Mouse (Mus musculus) intestine, postnatal 0 days (tissue): ENCODE results near the gene 1700001J03Rik. TPM values are rescaled to one million over a fixed set of nuclear protein-coding genes. Genes with fewer than 3 reads are reported as not detected.

ENCODE experiments used
- ATAC-seq: fragments of 200-750 bp; cut with Nextera tagmentation; 2 replicates; pipeline ENCODE4 v1.8.0; 2017; ENCODE audit warnings: mild to moderate bottlenecking, moderate TSS enrichment, moderate library complexity
- H3K27ac ChIP-seq: fragments of 300-500 bp; sonication (generic); 2 replicates; pipeline ENCODE4 v1.5.1; 2014; ENCODE audit warnings: mild to moderate bottlenecking, low read depth, low read length, moderate library complexity
- H3K27me3 ChIP-seq: fragments of 300-500 bp; sonication (generic); replicated peaks from 2 replicates; pipeline ENCODE4 v1.6.1; 2014; ENCODE audit warnings: low read length, mixed read lengths; ENCODE audit not compliant: control insufficient read depth, insufficient read depth
- H3K36me3 ChIP-seq: fragments of 300-500 bp; sonication (generic); 2 replicates; pipeline ENCODE4 v1.6.1; 2014; ENCODE audit warnings: mild to moderate bottlenecking, moderate library complexity; ENCODE audit not compliant: control insufficient read depth, insufficient read depth
- H3K4me1 ChIP-seq: fragments of 300-500 bp; sonication (generic); replicated peaks from 2 replicates; pipeline ENCODE4 v1.6.1; 2014; ENCODE audit warnings: antibody characterized with exemption, low read length, mixed read lengths; ENCODE audit not compliant: control insufficient read depth, insufficient read depth
- H3K4me2 ChIP-seq: fragments of 300-500 bp; sonication (generic); replicated peaks from 2 replicates; pipeline ENCODE4 v1.6.1; 2014; ENCODE audit warnings: low read depth, mild to moderate bottlenecking, moderate library complexity
- H3K4me3 ChIP-seq: fragments of 300-500 bp; sonication (generic); 2 replicates; pipeline ENCODE4 v1.5.1; 2014; ENCODE audit warnings: low read depth, low read length
- H3K9ac ChIP-seq: fragments of 300-500 bp; sonication (generic); 2 replicates; pipeline ENCODE4 v1.6.1; 2014; ENCODE audit warnings: mild to moderate bottlenecking, low read depth, low read length
- H3K9me3 ChIP-seq: fragments of 300-500 bp; sonication (generic); 2 replicates; pipeline ENCODE4 v1.6.1; 2016; ENCODE audit warnings: mixed run types; ENCODE audit not compliant: control insufficient read depth
- CTCF ChIP-seq: sonication (generic); IDR thresholded peaks from 2 replicates; pipeline ENCODE4 v1.5.1; 2016; ENCODE audit warnings: low read depth, mild to moderate bottlenecking, control low read depth, antibody characterized with exemption, moderate library complexity
- WGBS: fragments of 180-500 bp; shearing (Covaris S2); extraction: QIAGEN DNeasy Blood & Tissue Kit; methylation state at CpG from one replicate; pipeline ENCODE4 v1.1.7; 2014; 5-methylcytosine and 5-hydroxymethylcytosine counted together
- polyA plus RNA-seq: library from polyadenylated mRNA; unstranded; fragments of >200 nt; fragmentation: Nextera tagmentation; extraction: Ambion mirVana; gene quantifications from 2 replicates; pipeline ENCODE4 v1.2.1, GENCODE M21; 2015

The 1700001J03Rik gene
- polyA plus RNA-seq, 1 experiment from 2014 or later = not detected

GRCm38 (mm10) chr5:146229869-146230650 is 45.0 kb upstream of the 1700001J03Rik start:
- 53% methylated on average over 17 of the region's 17 CpGs for WGBS
- H3K4me1 ChIP-seq = 0 out of 2 replicates have a peak, but pooled peaks cover 4% of the 10 kb centered on the region
- H3K9me3 ChIP-seq = no peaks in the 10 kb centered on the region
- peak overlapping the region; percentile 80 for H3K4me2 ChIP-seq
- ATAC-seq = no peak
- no peaks in the 10 kb centered on the region for H3K27me3 ChIP-seq
- peak overlapping the region; percentile 81 for H3K4me3 ChIP-seq
- no peaks in the 10 kb centered on the region for H3K36me3 ChIP-seq
- no peak for TF ChIP-seq CTCF
- H3K9ac ChIP-seq = 0 out of 2 replicates have a peak overlapping the region, but pooled peaks have one; percentile 75
- no peak overlapping the region for H3K27ac ChIP-seq

- H3K4me2 ChIP-seq = no peak overlapping the region
- H3K36me3 ChIP-seq = no peaks in the 10 kb centered on the region
- H3K9me3 ChIP-seq = no peaks in the 10 kb centered on the region
- TF ChIP-seq CTCF = no peak
- 89% methylated on average over 8 of the region's 8 CpGs for WGBS
- no peak for ATAC-seq
- H3K27me3 ChIP-seq = no peaks in the 10 kb centered on the region
- no peaks in the 10 kb centered on the region for H3K4me1 ChIP-seq
- no peak overlapping the region for H3K9ac ChIP-seq
- no peak overlapping the region for H3K4me3 ChIP-seq
- H3K27ac ChIP-seq = no peak overlapping the region
These were observed 42.4 kb upstream of the 1700001J03Rik start for GRCm38 (mm10) chr5:146227496-146227895.

- no peak for ATAC-seq
- H3K27me3 ChIP-seq = no peaks in the 10 kb centered on the region
- WGBS = 71% methylated on average over 5 of the region's 5 CpGs
- no peak overlapping the region for H3K9ac ChIP-seq
- H3K4me3 ChIP-seq = no peak overlapping the region
- TF ChIP-seq CTCF = no peak
- no peaks in the 10 kb centered on the region for H3K9me3 ChIP-seq
- no peaks in the 10 kb centered on the region for H3K4me1 ChIP-seq
- H3K4me2 ChIP-seq = no peak overlapping the region
- H3K27ac ChIP-seq = no peak overlapping the region
- no peaks in the 10 kb centered on the region for H3K36me3 ChIP-seq
These were observed 38.7 kb upstream of the 1700001J03Rik start for GRCm38 (mm10) chr5:146223786-146224185.

GRCm38 (mm10) chr5:146221722-146222121 is 36.6 kb upstream of the 1700001J03Rik start:
- Histone ChIP-seq H3K27me3 (no peaks in the 10 kb centered on the region), H3K4me2 (peak overlapping the region; percentile 66), H3K4me3 (peak overlapping the region; percentile 79), H3K9ac (peak overlapping the region; percentile 85), H3K9me3 (no peaks in the 10 kb centered on the region), H3K27ac (peak overlapping the region; percentile 99; the same call in 1 of the 2 replicates), H3K4me1 (no peaks in the 10 kb centered on the region), H3K36me3 (peaks cover 11% of the 10 kb centered on the region)
- TF ChIP-seq CTCF = no peak
- no peak for ATAC-seq
- 24% methylated on average over 6 of the region's 6 CpGs for WGBS

- H3K4me1 ChIP-seq = no peaks in the 10 kb centered on the region
- peak; percentile 99 for ATAC-seq
- H3K4me2 ChIP-seq = peak within 1 kb of the TSS; percentile 66
- WGBS = under 1% methylated on average over 67 of the region's 67 CpGs
- H3K27me3 ChIP-seq = no peaks in the 10 kb centered on the region
- TF ChIP-seq CTCF = peak; percentile 61
- H3K27ac ChIP-seq = peak within 1 kb of the TSS; percentile 99
- H3K9ac ChIP-seq = peak within 1 kb of the TSS; percentile 85
- peak within 1 kb of the TSS; percentile 79 for H3K4me3 ChIP-seq
- H3K36me3 ChIP-seq = peaks cover 14% of the 10 kb centered on the region
- H3K9me3 ChIP-seq = no peaks in the 10 kb centered on the region
These were observed 36.0 kb upstream of the 1700001J03Rik start, which contains the start of gene Rnf6 for GRCm38 (mm10) chr5:146220879-146221714. TSS of gene Rnf6 (minus strand) at chr5:146221555.

GRCm38 (mm10) chr5:146220501-146220878 is 35.4 kb upstream of the 1700001J03Rik start:
- 6% methylated on average over 13 of the region's 13 CpGs for WGBS

More at GRCm38 (mm10) chr5:146220501-146220878, 35.4 kb upstream of the 1700001J03Rik start:
- H3K4me2 ChIP-seq = peak overlapping the region; percentile 66
- H3K9me3 ChIP-seq = no peaks in the 10 kb centered on the region
- H3K27ac ChIP-seq = peak overlapping the region; percentile 99
- H3K27me3 ChIP-seq = no peaks in the 10 kb centered on the region
- peak; percentile 43 for ATAC-seq
- H3K4me1 ChIP-seq = no peaks in the 10 kb centered on the region
- H3K36me3 ChIP-seq = peaks cover 20% of the 10 kb centered on the region
- TF ChIP-seq CTCF = no peak
- peak overlapping the region; percentile 85 for H3K9ac ChIP-seq
- peak overlapping the region; percentile 79 for H3K4me3 ChIP-seq
